Mouse (Mus musculus): ENCODE data around the gene A930033H14Rik. TPM values are rescaled to one million over a fixed set of nuclear protein-coding genes. Genes with fewer than 3 reads are reported as not detected.

The A930033H14Rik gene
- polyA plus RNA-seq, 1 experiment from 2014 or later: 0.90 TPM

DNA sequence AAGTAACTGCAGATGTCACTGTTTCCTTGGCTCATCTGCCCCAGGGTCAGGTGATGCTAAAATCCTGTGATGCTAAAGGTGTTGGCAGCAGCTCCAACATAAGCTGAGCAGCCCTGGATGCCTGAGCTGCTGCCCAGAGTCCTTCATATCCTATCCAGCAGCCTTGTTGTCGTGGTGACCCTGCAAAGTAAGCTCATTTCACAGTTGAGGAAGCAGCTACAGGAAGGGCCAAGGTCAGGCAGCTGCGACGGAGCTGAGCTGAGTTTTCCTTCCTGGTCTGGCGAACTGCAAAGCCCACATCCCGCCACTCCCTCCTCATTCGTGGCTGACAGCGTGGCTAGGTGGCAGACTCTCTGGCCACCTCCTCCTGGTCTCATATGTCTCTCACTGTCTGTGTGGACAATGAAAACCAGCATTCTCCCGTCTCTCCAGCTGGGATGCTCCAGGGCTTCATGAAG lies 41.5 kb upstream of the A930033H14Rik start:
- Histone ChIP-seq H3K4me2 (replicated peaks; ENCODE audit: low read depth, low read length) (no peak overlapping the region), H3K9ac (replicated peaks; ENCODE audit: low read depth) (no peak overlapping the region), H3K36me3 (ENCODE audit: insufficient read depth, low read length) (no peaks in the 10 kb centered on the region; the same call in 1 of the 2 replicates), H3K9me3 (ENCODE audit: low read length) (no peaks in the 10 kb centered on the region), H3K27me3 (replicated peaks; ENCODE audit: insufficient read depth, low read length) (no peaks in the 10 kb centered on the region), H3K4me1 (ENCODE audit: insufficient read depth, low read depth, low read length) (peaks cover 17% of the 10 kb centered on the region), H3K4me3 (ENCODE audit: low read depth, low read length) (no peak overlapping the region), H3K27ac (ENCODE audit: low read length) (0 out of 2 replicates have a peak overlapping the region, but pooled peaks have one; percentile 43)
- DNase-seq (ENCODE audit: low spot score) (peak; percentile 70), ATAC-seq (peak; percentile 72)
- TF ChIP-seq CTCF (IDR thresholded peaks at IDR 0.05) (peak; percentile 19; the same call in 1 of the 2 replicates), EP300 (IDR thresholded peaks at IDR 0.05) (no peak)
- WGBS: 15% methylated on average over 8 of the region's 8 CpGs

GRCm38 (mm10) chr10:69253686-69254080 lies 40.8 kb upstream of the A930033H14Rik start:
- no peaks in the 10 kb centered on the region for H3K9me3 ChIP-seq (ENCODE audit: low read length)
- 69% methylated on average over 5 of the region's 5 CpGs for WGBS
- no peak overlapping the region for H3K4me2 ChIP-seq (replicated peaks; ENCODE audit: low read depth, low read length)
- no peak overlapping the region for H3K4me3 ChIP-seq (ENCODE audit: low read depth, low read length)
- no peak for ATAC-seq
- H3K9ac ChIP-seq (replicated peaks; ENCODE audit: low read depth): no peak overlapping the region
- no peak for DNase-seq (ENCODE audit: low spot score)
- TF ChIP-seq EP300 (IDR thresholded peaks at IDR 0.05) (no peak), CTCF (IDR thresholded peaks at IDR 0.05) (no peak)
- peak overlapping the region; percentile 43; the same call in 1 of the 2 replicates for H3K27ac ChIP-seq (ENCODE audit: low read length)
- peaks cover 17% of the 10 kb centered on the region for H3K4me1 ChIP-seq (ENCODE audit: insufficient read depth, low read depth, low read length)
- no peaks in the 10 kb centered on the region; the same call in 1 of the 2 replicates for H3K36me3 ChIP-seq (ENCODE audit: insufficient read depth, low read length)
- H3K27me3 ChIP-seq (replicated peaks; ENCODE audit: insufficient read depth, low read length): no peaks in the 10 kb centered on the region

DNA sequence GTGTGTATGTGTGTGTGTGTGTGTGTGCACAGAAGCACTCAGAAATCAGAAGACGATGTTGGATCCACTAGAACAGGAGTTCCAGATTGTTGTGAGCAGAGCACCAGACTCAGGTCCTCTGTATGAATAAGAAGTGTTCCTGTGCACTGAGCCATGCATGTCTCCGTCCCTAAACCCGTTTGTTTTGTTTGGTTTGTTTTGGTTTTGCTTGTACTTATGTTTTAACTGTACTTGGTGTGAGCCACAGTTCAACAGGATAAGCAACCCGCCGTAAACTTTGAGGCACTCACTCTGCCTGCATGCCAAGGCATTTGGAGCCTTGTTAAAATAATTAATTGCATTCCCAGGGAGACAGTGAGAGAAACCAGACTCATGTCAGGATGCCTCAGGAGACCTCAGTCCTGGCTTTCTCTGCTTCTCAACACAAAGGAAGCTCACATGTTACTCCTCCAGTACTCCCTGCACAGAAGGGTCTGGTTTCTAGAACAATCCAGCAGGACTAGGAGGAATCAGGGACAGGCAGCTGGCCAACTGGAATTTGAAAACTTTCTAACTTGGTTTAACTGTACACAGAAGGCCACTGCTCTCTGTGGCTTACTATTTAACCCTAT lies 40.3 kb upstream of the A930033H14Rik start:
- H3K4me2 ChIP-seq (replicated peaks; ENCODE audit: low read depth, low read length): no peak overlapping the region
- peaks cover 17% of the 10 kb centered on the region for H3K4me1 ChIP-seq (ENCODE audit: insufficient read depth, low read depth, low read length)
- TF ChIP-seq EP300 (IDR thresholded peaks at IDR 0.05) (no peak), CTCF (IDR thresholded peaks at IDR 0.05) (no peak)
- H3K9ac ChIP-seq (replicated peaks; ENCODE audit: low read depth): no peak overlapping the region
- WGBS: 38% methylated on average over 5 of the region's 5 CpGs
- H3K27me3 ChIP-seq (replicated peaks; ENCODE audit: insufficient read depth, low read length): no peaks in the 10 kb centered on the region
- DNase-seq (ENCODE audit: low spot score) (peak; percentile 43), ATAC-seq (peak; percentile 20)
- H3K27ac ChIP-seq (ENCODE audit: low read length): peak overlapping the region; percentile 43; the same call in 1 of the 2 replicates
- H3K4me3 ChIP-seq (ENCODE audit: low read depth, low read length): no peak overlapping the region
- no peaks in the 10 kb centered on the region for H3K9me3 ChIP-seq (ENCODE audit: low read length)
- no peaks in the 10 kb centered on the region; the same call in 1 of the 2 replicates for H3K36me3 ChIP-seq (ENCODE audit: insufficient read depth, low read length)

- no peak overlapping the region for H3K27ac ChIP-seq (ENCODE audit: low read length)
- no peak overlapping the region for H3K4me3 ChIP-seq (ENCODE audit: low read depth, low read length)
- TF ChIP-seq EP300 (IDR thresholded peaks at IDR 0.05) (no peak), CTCF (IDR thresholded peaks at IDR 0.05) (no peak)
- H3K27me3 ChIP-seq (replicated peaks; ENCODE audit: insufficient read depth, low read length): no peaks in the 10 kb centered on the region
- no peak for ATAC-seq
- no peak overlapping the region for H3K4me2 ChIP-seq (replicated peaks; ENCODE audit: low read depth, low read length)
- H3K4me1 ChIP-seq (ENCODE audit: insufficient read depth, low read depth, low read length): peaks cover 17% of the 10 kb centered on the region
- H3K9me3 ChIP-seq (ENCODE audit: low read length): no peaks in the 10 kb centered on the region
- DNase-seq (ENCODE audit: low spot score): no peak
- no peaks in the 10 kb centered on the region; the same call in 1 of the 2 replicates for H3K36me3 ChIP-seq (ENCODE audit: insufficient read depth, low read length)
- WGBS: 80% methylated on average over 17 of the region's 17 CpGs
- H3K9ac ChIP-seq (replicated peaks; ENCODE audit: low read depth): no peak overlapping the region
Observed at GRCm38 (mm10) chr10:69252112-69253074, 39.5 kb upstream of the A930033H14Rik start.

DNA sequence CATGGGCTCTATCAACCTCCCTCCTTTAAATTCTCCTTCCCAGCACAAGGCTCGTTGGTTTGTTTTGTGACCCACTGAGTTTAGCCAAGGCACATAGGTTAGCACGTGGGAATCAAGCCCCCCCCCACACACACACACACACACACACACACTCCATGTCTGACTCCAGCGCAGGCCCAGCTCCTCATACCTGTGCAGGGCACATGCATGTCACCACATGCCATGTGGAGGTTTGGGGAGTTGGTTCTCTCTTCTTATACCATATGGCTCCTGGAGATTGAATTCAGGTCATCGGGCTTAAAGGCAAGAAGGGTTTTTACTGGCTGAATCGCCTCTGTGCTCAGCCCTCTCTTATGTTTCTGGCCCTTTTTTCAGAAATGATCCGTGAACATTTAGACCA lies 38.4 kb upstream of the A930033H14Rik start:
- Histone ChIP-seq H3K36me3 (ENCODE audit: insufficient read depth, low read length) (no peaks in the 10 kb centered on the region; the same call in 1 of the 2 replicates), H3K27me3 (replicated peaks; ENCODE audit: insufficient read depth, low read length) (no peaks in the 10 kb centered on the region), H3K27ac (ENCODE audit: low read length) (no peak overlapping the region), H3K4me3 (ENCODE audit: low read depth, low read length) (no peak overlapping the region), H3K9me3 (ENCODE audit: low read length) (no peaks in the 10 kb centered on the region), H3K9ac (replicated peaks; ENCODE audit: low read depth) (no peak overlapping the region), H3K4me2 (replicated peaks; ENCODE audit: low read depth, low read length) (no peak overlapping the region), H3K4me1 (ENCODE audit: insufficient read depth, low read depth, low read length) (peaks cover 17% of the 10 kb centered on the region)
- DNase-seq (ENCODE audit: low spot score): no peak
- WGBS: 93% methylated on average over 6 of the region's 6 CpGs
- no peak for ATAC-seq
- no peak for TF ChIP-seq EP300 (IDR thresholded peaks at IDR 0.05)
